Mouse (Mus musculus): ENCODE results near the gene Gstp3.

DNA sequence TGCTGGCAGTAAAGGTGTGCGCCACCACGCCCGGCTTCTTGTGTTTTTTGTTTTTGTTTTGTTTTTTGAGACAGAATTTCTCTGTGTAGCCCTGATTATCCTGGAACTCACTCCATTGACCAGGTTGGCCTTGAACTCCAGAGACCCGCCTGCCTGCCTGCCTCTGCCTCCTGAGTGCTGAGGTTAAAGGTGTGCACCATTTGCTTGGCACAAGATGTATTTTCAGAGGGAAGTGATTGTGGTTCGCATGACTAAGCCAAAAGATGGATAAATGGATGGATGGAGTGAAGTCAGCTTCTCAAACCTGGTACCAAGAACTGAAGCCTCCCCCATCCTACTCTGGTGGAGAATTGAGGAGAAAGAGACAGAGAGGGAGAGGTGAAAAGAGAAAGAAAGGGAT is 4.8 kb downstream of the Gstp3 start:
- TF ChIP-seq CTCF (IDR thresholded peaks at IDR 0.05; ENCODE audit: control insufficient read depth, insufficient read depth, insufficient read length) = no peak
- no peak for TF ChIP-seq MYOG (IDR thresholded peaks at IDR 0.05; ENCODE audit: control insufficient read depth, extremely low read depth, insufficient read length)
- TF ChIP-seq USF1 (IDR thresholded peaks at IDR 0.05; ENCODE audit: low read depth) = no peak
- TF ChIP-seq MAX (IDR thresholded peaks at IDR 0.05) = no peak
- TF ChIP-seq CEBPB (IDR thresholded peaks at IDR 0.05; ENCODE audit: low read depth) = no peak
- no peak for TF ChIP-seq MYOD1 (IDR thresholded peaks at IDR 0.05; ENCODE audit: control insufficient read depth, insufficient read length, low read depth)
- no peak for TF ChIP-seq FOSL1 (IDR thresholded peaks at IDR 0.05; ENCODE audit: insufficient read depth, low read length, poor library complexity, severe bottlenecking)

Measured in C2C12 (cell line).